Mouse (Mus musculus): ENCODE measurements around the gene 6430571L13Rik.

Gene 6430571L13Rik

GRCm38 (mm10) chr9:107340911-107341645, 676 bp downstream of the 6430571L13Rik start:
- no peak for DNase-seq (ENCODE audit: low spot score in 2 of 2)

DNA sequence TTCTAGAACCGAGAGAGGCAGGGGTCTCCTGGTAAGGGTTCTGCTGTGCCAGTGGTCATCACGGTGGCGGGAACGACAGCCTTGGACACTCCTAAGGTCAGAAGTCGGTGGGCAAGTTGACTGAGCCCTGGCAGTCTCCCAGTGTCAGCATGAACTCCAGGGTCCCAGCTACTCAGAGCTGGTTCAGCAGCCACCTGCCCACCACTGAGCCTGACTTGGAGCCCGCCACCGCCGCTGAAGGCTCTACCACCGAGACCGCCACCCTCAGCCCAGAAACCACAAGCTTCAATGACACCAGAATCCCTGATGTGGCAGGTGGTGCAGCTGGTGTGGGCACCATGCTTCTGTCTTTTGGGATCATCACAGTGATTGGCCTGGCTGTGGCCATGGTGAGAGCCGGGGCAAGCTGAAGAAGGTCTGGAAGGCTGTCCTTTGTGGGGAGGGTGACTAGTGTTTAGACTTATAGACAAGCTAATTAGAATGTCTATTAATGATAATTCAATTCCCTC, 1.9 kb downstream of the 6430571L13Rik start:
- DNase-seq (ENCODE audit: low spot score in 2 of 2), result no peak

- no peak for DNase-seq (ENCODE audit: low spot score in 2 of 2)
Measured at GRCm38 (mm10) chr9:107343146-107343943, 2.9 kb downstream of the 6430571L13Rik start.

GRCm38 (mm10) chr9:107344027-107344426, 3.6 kb downstream of the 6430571L13Rik start:
- DNase-seq (ENCODE audit: low spot score in 2 of 2), result no peak

- DNase-seq (ENCODE audit: low spot score in 2 of 2), result no peak
Measured at GRCm38 (mm10) chr9:107346081-107346480, 5.7 kb downstream of the 6430571L13Rik start.

DNA sequence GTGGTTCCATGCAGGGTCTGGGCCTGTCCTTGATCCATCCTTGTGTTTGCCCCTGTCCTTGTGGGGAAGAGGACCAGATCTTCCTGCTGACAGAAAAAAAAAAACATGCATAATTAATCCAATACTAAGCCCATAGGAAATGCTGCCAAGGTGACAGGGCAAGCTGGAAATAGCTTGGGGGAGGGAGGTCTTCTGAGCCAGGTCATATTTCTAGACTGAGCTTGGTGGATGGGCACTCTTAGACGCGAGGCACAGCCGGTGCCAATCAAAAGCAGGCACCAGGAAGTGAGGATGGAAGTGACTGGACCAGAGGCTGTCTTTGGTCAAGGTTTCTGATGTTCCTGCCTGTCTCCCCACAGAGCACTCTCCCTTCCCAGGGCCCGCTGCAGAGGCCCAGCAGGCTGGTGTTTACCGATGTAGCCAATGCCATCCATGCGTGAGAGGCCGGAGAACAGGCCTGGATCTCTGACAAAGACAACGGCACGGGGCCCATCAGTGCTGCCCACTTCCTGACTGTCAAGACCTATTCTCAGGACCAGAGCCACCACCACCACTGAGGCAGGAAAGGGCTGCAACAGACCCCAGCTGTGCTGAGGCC, 7.3 kb downstream of the 6430571L13Rik start:
- DNase-seq (ENCODE audit: low spot score in 2 of 2), result no peak

DNA sequence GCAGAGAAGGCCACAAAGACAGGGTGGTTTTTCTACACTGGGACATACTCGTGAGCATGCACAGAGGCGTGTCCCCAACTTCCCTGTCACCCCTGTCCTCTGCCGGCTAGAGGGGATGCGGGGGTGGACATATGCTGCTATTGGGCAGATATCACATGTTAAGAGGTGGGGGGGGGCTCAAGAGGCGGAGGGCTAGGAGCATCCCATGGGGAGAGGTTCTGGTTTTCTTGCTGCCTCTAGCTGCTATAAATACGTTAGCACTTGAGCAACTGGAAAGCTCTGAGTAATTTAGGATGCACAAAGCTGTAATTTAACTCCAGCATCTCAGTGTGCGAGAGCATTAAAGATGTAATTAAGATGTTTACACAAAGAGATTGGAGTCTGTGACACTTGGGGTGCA, 8.9 kb downstream of the 6430571L13Rik start:
- no peak for DNase-seq (ENCODE audit: low spot score in 2 of 2)

DNA sequence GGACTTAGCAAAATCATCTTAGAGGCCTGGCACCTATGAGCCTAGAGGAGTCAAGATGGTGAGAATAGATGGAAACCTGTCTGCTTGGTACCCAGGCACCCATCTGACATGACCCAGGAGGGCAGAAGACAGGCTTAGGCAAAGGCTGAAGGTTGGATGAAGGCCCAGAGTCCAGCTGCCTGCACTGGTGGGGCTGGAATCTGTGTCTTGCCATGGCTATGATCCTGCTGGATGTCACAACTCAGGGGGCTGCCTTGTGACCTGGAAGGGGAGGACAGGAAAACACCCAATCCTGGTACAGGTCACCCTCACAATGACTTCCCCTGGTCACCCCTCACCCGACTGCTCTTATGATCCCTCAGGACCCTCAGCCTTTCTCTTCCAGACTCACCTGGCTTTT, 14.4 kb downstream of the 6430571L13Rik start:
- DNase-seq (ENCODE audit: low spot score in 2 of 2), result no peak

DNA sequence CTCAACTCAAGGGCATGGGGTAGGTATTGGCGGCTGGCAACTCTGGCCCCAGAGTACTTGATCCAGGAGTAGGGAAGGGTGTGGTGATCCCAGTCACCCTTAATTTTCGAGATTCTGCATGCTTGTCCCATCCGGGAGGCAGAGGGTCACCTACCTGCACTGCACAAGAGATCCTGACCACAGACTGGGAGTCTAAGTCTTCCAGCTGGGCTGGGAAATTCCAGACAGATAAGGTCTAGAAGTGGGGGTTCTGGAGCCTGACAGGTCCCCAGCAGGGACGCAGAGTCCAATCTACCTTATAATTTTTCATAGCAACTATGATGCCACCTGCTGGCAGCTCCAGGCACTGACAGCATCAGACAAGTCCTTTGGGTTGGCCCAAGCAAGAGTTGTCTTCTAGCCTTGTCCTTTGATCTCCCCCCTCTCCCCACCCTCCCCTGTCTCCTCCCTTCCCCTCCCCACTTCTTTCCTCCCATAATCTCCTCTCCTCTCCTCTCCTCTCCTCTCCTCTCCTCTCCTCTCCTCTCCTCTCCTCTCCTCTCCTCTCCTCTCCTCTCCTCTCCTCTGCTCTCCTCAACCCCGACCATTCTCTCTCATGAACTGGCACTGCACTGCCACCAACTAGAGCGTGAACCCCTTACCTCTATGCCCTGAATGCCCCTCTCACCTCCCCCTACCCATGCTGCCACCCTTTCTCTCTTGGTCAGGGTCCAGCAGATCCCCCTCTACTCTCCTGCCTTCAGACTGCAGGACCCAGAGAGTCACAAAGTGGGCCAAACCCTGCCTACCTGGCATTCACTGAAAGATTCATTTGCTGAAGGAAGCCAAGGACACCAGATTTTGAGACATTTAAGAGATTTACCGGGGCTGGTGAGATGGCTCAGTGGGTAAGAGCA, 15.7 kb downstream of the 6430571L13Rik start:
- peak in 1 of 2 experiments; percentile 47 for DNase-seq (ENCODE audit: low spot score in 2 of 2)

GRCm38 (mm10) chr9:107357651-107358050, 17.2 kb downstream of the 6430571L13Rik start:
- peak; percentile 64 to 81 for DNase-seq (ENCODE audit: low spot score in 2 of 2)

GRCm38 (mm10) chr9:107360989-107361388, 20.6 kb downstream of the 6430571L13Rik start:
- no peak for DNase-seq (ENCODE audit: low spot score in 2 of 2)

DNA sequence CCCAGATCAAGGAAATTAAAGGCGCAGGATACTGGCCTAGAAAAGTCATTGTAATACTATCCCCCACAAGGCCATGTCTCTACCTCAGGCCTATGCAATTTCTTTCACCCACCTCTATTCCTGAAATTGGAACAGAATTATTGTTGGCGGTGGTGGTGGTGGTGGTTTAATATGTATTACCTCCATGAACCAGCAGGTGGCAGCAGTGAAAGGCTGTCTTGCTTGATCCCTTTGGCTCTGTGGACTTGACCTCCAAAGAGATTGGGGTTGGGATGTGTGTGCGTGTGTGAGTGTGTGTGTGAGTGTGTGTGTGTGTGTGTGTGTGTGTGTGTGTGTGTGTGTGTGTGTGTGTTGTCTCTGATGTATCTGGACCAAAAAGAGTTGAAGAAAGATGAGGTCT, 26.2 kb downstream of the 6430571L13Rik start:
- peak in 1 of 2 experiments; percentile 36 for DNase-seq (ENCODE audit: low spot score in 2 of 2)

GRCm38 (mm10) chr9:107368302-107368701, 27.9 kb downstream of the 6430571L13Rik start:
- no peak for DNase-seq (ENCODE audit: low spot score in 2 of 2)

GRCm38 (mm10) chr9:107369270-107370105, 29.1 kb downstream of the 6430571L13Rik start:
- no peak for DNase-seq (ENCODE audit: low spot score in 2 of 2)

DNA sequence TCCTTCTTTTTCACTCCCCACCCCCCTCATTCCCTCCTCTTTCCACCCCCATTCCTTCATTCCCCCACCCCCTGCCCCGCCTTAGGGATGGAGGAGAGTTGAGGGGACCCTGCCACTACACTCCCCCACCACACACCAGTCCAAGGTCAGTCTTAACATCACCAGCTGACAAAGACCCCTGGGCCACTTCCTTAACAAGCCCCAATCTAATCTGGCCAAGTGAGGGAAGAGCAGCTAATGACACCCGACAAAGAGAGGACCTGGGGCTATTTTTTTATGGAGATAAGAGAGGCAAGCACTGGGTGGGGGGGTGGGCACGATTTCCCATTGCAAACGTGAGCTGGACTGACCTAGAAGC, 29.7 kb downstream of the 6430571L13Rik start:
- no peak for DNase-seq (ENCODE audit: low spot score in 2 of 2)

GRCm38 (mm10) chr9:107372441-107372840, 32.0 kb downstream of the 6430571L13Rik start:
- no peak for DNase-seq (ENCODE audit: low spot score in 2 of 2)

DNA sequence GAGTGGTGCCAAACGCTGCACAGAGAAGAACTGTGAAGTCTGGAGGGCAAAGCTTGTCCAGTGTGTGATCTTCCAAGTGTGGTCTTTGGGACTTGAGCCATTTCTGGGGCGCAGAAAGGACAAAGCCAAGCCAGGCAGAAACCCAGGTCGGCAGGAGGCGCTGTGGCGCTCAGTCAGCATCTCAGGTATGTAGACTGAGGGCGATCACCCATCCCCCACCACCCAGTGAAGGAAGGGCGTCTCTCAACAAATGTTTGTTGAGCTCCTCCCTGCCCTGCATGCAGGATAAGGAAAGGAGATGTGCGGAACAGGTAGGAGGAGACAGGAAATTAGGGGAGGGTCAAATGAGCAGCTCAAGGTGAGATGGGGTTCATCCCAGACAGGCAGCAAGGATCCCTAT, 34.2 kb downstream of the 6430571L13Rik start:
- DNase-seq (ENCODE audit: low spot score in 2 of 2), result no peak

- DNase-seq (ENCODE audit: low spot score in 2 of 2), result no peak
Measured at GRCm38 (mm10) chr9:107375451-107375850, 35.0 kb downstream of the 6430571L13Rik start.

DNA sequence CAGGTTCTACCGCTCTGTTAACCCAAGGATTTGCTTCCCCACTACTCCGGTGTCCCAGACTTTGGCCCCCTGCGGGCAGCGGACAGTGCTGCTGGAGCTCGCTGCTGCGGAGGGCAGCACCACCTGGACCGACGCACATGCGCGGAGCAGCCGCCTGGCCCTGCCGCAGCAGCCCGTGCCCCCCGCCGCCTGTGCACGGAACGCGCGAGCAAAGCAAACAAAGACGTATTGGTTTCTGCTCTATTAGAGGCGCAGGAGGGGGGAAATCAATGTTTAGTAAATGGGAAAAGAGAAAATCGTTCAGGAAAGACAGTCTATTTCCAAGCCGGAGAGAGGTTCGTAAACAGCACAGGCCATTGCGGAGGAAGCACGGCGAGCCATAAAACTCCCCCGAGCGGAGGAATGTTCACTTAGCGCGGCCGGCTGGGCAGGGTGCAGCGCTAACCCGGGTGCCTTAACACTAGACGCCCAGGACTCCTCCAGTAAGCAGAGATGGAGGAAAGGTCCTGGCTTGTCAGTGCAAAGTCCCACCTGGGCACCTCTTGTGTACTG, 37.6 kb downstream of the 6430571L13Rik start:
- no peak for DNase-seq (ENCODE audit: low spot score in 2 of 2)

DNA sequence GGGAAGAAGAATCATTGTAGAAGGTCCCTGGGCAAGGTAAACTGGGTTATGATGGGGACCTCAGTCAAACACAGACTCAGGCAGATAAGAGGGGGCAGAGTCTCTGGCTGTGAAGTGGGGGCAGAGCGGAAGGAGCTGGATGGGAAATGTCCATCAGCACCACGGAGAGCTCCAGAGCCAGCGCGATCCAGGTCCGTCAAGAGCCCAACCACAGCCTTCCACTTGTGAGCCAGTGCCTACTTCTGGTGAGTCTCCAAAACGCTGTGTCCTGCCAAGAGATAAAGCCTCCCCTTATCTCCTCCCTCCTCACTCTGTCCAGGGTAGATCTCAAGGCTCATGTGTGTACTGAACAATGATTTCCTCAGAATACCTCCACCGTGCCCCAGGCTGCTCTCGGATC, 41.3 kb downstream of the 6430571L13Rik start:
- DNase-seq (ENCODE audit: low spot score in 2 of 2), result no peak
